Mouse (Mus musculus) ES-Bruce4 (cell line): Measurements from ENCODE around the gene Pdzk1ip1.

Experiments used
- CTCF ChIP-seq: IDR thresholded peaks from one replicate; pipeline ENCODE4 v1.8.1; 2011; ENCODE audit warnings: low read depth, low read length
- POLR2A ChIP-seq: IDR thresholded peaks from one replicate; pipeline ENCODE4 v1.8.1; 2011; ENCODE audit warnings: low read length; ENCODE audit not compliant: insufficient read depth

DNA sequence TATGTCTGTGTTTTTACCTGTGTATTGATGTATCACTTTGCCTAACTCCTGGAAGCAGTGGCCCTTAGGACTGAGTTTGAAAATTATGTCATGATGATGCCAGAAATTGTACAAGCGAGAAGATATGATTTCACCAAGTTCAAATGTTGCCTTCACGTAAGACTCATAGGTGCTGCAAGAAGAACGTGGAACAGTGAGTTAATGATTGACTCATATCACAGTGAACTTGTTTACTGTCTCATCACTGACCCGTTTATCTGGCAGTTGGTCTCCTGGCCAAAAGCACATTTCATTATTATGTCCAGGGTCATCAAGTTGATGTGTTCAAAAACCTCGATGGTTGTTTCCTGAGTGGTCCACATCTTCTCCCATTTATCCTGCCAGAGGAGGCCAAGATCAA, 33.1 kb downstream of the Pdzk1ip1 start:
- no peak for TF ChIP-seq CTCF
- TF ChIP-seq POLR2A = no peak
